Mouse (Mus musculus): ENCODE data around the gene Cyp4f37. TPM values are rescaled to one million over a fixed set of nuclear protein-coding genes. Genes with fewer than 3 reads are reported as not detected.

The Cyp4f37 gene
- polyA plus RNA-seq (2021; fragmentation: Nextera tagmentation), result not detected in 2 replicates
- long read RNA-seq, experiment 1, result 0 reads
- long read RNA-seq, experiment 2, result 0 reads

DNA sequence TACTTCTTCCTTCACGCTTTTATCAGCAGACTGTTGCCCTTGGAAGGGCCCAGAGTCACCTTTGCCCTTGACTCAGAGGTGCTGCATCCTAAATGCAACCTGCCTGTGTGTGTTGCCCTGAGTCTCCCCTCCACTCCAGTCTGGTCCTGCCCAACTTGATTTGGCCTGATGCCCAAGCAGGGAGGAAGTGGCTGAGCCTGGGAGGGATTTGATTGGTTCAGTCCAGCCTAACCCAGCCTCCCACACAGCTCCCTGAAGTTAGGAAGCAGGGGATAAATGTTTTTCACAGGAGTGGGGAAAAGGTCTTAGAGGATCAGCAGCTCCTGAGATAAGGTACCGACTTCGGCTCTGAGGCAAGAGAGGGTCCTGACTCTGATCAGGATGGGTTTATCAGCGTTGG lies at the start of gene Cyp4f37:
Gene Cyp4f37, plus strand, starts transcription at position 292 of the 400 bp plus-strand sequence.

DNA sequence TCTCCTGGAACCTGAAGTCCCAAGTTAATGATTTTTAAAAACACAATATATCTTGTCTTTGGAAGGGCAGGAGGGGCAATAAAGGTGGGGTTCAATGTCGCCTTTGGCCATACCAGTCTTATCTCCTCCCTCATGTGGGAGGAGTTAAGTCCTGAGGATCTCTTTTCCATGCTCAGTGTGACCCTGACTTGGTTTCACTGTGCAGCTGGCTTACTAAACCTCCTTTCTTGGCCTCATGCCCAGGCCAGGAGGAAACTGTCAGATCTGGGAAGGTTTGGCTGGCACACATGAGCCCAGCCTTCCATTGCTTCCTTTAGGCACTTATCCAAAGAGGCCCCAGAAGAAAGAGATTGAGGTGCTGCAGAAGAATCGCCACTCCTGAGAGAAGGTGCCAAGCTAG lies 37.6 kb downstream of the Cyp4f37 start, which contains the start of gene Cyp4f40:
Gene Cyp4f40, plus strand, starts transcription at position 189 of the 400 bp plus-strand sequence.

DNA sequence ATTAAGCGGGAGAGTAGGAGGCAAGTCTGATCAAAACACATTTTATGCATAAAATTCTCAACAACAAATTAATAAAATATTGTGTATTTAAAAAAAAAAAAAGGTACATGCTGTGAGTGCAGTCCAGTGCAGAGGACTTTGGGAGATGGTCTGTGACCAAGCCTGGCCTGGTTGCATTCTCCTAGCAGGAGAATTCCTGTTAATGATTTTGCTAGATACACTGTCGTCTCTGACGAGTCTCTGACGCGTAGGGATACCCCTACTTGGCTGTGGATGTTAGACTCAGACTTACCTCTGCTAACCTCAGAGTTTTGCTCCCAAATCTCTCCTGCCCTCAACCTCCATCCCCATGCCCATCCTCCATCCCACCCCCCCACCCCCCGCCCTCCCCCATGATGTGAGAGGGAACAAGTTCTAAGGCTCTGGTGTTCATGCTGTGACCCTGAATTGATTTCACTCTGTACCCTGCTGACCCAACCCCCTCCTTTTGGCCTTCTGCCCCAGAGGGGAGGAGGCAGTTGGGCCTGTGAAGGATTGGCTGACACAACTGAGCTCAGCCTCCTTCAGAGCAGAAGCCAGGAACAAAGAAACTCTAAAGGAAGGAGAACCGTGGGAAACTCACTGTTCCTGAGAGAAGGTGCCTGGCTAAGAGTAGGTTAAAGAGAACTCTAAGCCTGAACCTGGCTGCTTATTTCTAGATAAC lies 64.1 kb downstream of the Cyp4f37 start, which contains the start of gene Cyp4f15:
Gene Cyp4f15, plus strand, starts transcription at position 580 of the 703 bp plus-strand sequence.

Other genes with a start within 250 kb of the Cyp4f37 start
- 17.2 and 25.2 TPM in 2 replicates for gene Wiz, start 231.9 kb upstream of the Cyp4f37 start, polyA plus RNA-seq (2021; fragmentation: Nextera tagmentation)
- gene Rasal3, start 217.7 kb upstream of the Cyp4f37 start, polyA plus RNA-seq (2021; fragmentation: Nextera tagmentation), result 1.2 and 1.5 TPM in 2 replicates
- gene Pglyrp2, start 197.1 kb upstream of the Cyp4f37 start, polyA plus RNA-seq (2021; fragmentation: Nextera tagmentation), result not detected in 2 replicates
- gene Cyp4f39, start 168.6 kb upstream of the Cyp4f37 start, polyA plus RNA-seq (2021; fragmentation: Nextera tagmentation), result 0.11 TPM in 1 of 2 replicates, not detected in the other
- gene Cyp4f17, start 115.3 kb upstream of the Cyp4f37 start, polyA plus RNA-seq (2021; fragmentation: Nextera tagmentation), result 1.8 and 2.9 TPM in 2 replicates
- 3.1 and 4.4 TPM in 2 replicates for gene Cyp4f16, start 84.8 kb upstream of the Cyp4f37 start, polyA plus RNA-seq (2021; fragmentation: Nextera tagmentation)
- not detected in 2 replicates for gene Cyp4f40, start 37.6 kb downstream of the Cyp4f37 start, polyA plus RNA-seq (2021; fragmentation: Nextera tagmentation)
- gene Cyp4f15, start 64.3 kb downstream of the Cyp4f37 start, polyA plus RNA-seq (2021; fragmentation: Nextera tagmentation), result 14.1 and 17.7 TPM in 2 replicates
- gene Zfp871, start 167.0 kb downstream of the Cyp4f37 start, polyA plus RNA-seq (2021; fragmentation: Nextera tagmentation), result 8.2 and 13.9 TPM in 2 replicates
- gene Zfp811, start 188.6 kb downstream of the Cyp4f37 start, polyA plus RNA-seq (2021; fragmentation: Nextera tagmentation), result 2.4 and 3.6 TPM in 2 replicates
- 12.1 and 12.7 TPM in 2 replicates for gene Zfp799, start 209.0 kb downstream of the Cyp4f37 start, polyA plus RNA-seq (2021; fragmentation: Nextera tagmentation)

Data from layer of hippocampus, adult 6 months (tissue).